Mouse (Mus musculus) thymus, adult 2 months (tissue): Measurements from ENCODE around the gene Tspan9.

Experiments
- CTCF ChIP-seq: fragments of 200-500 bp; IDR thresholded peaks from 2 replicates; pipeline ENCODE4 v1.5.1; 2012; ENCODE audit warnings: mild to moderate bottlenecking, control low read depth, low read length, moderate library complexity, borderline replicate concordance; ENCODE audit not compliant: control insufficient read depth, poor library complexity, insufficient read depth; ENCODE audit errors: extremely low read depth
- POLR2A ChIP-seq: fragments of 200-500 bp; IDR thresholded peaks from 2 replicates; pipeline ENCODE4 v1.6.1; 2012; ENCODE audit warnings: mild to moderate bottlenecking, low read length, control low read depth, moderate library complexity; ENCODE audit not compliant: control insufficient read depth, poor library complexity, insufficient read depth; ENCODE audit errors: extremely low read depth

GRCm38 (mm10) chr6:127976695-127977094 is 166.7 kb downstream of the Tspan9 start:
- no peak for TF ChIP-seq CTCF
- no peak for TF ChIP-seq POLR2A
